Mouse (Mus musculus) kidney, embryonic 15.5 days (tissue): ENCODE measurements at regions not wholly inside any gene's neighbourhood (a gene's known extent, or its start where the extent isn't known, plus 50 kb on each side); places are given as distances from the start of the nearest gene placed in this dataset.
A peak's percentile ranks its signal among the peaks of the same experiment; 100 is the strongest.
"Not testable (repeated sequence)": the region's sequence is repeated elsewhere in the genome, so short reads cannot be mapped to it uniquely, and the experiment has no call there.

Experiments used
- ATAC-seq: fragments of 200-750 bp; cut with Nextera tagmentation; replicated peaks from 2 replicates; pipeline ENCODE4 v1.8.0; 2017; ENCODE audit warnings: moderate TSS enrichment; ENCODE audit not compliant: low FRiP score
- H3K27ac ChIP-seq: fragments of 300-500 bp; sonication (generic); 2 replicates; pipeline ENCODE4 v1.5.1; 2015; ENCODE audit warnings: mild to moderate bottlenecking, inconsistent platforms
- H3K27me3 ChIP-seq: fragments of 300-500 bp; sonication (generic); 2 replicates; pipeline ENCODE4 v1.6.1; 2015; ENCODE audit warnings: inconsistent platforms
- H3K36me3 ChIP-seq: fragments of 300-500 bp; sonication (generic); 2 replicates; pipeline ENCODE4 v1.6.1; 2015; ENCODE audit warnings: inconsistent platforms
- H3K4me1 ChIP-seq: fragments of 300-500 bp; sonication (generic); 2 replicates; pipeline ENCODE4 v1.6.1; 2015; ENCODE audit warnings: inconsistent platforms
- H3K4me2 ChIP-seq: fragments of 300-500 bp; sonication (generic); 2 replicates; pipeline ENCODE4 v1.6.1; 2015; ENCODE audit warnings: moderate library complexity, mild to moderate bottlenecking, inconsistent platforms
- H3K4me3 ChIP-seq: fragments of 300-500 bp; sonication (generic); replicated peaks from 2 replicates; pipeline ENCODE4 v1.5.1; 2015; ENCODE audit warnings: mild to moderate bottlenecking, inconsistent platforms
- H3K9ac ChIP-seq: fragments of 300-500 bp; sonication (generic); 2 replicates; pipeline ENCODE4 v1.6.1; 2015; ENCODE audit warnings: mild to moderate bottlenecking, inconsistent platforms
- H3K9me3 ChIP-seq: fragments of 300-500 bp; sonication (generic); replicated peaks from 2 replicates; pipeline ENCODE4 v1.6.1; 2016; ENCODE audit warnings: inconsistent platforms
- WGBS: fragments of 180-500 bp; shearing (Covaris S2); methylation state at CpG from one replicate; pipeline ENCODE4 v1.1.7; 2015; ENCODE audit warnings: mixed read lengths; 5-methylcytosine and 5-hydroxymethylcytosine counted together

- no peaks in the 10 kb centered on the region for H3K9me3 ChIP-seq
- no peak overlapping the region for H3K9ac ChIP-seq
- H3K36me3 ChIP-seq = no peaks in the 10 kb centered on the region
- H3K27ac ChIP-seq = no peak overlapping the region
- H3K4me1 ChIP-seq = no peaks in the 10 kb centered on the region
- ATAC-seq = no peak
- WGBS = 74% methylated on average over 3 of the region's 3 CpGs
- no peak overlapping the region for H3K4me3 ChIP-seq
- no peaks in the 10 kb centered on the region for H3K27me3 ChIP-seq
- H3K4me2 ChIP-seq = no peak overlapping the region
Observed at GRCm38 (mm10) chr8:90036436-90036835, 311.7 kb downstream of the Tox3 start.

DNA sequence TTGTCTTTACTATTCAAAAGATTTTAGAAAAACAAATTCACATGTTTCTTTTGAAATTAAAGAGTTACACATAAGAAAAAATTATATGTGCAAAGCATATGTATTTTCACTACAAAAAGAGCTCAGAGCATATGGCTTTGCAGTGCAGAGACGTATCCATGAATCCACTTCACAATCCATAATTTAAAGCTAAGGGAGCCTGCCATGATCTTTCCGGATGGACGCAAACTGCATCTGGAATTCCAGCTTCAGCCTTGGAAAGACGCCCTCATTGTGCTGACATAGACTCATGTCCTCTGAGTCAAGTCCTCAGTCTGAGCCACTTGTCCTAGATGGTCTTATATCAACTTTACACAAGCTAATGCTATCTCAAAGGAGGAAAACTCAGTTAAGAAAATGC, 315.6 kb downstream of the Tox3 start:
- no peak overlapping the region for H3K27ac ChIP-seq
- H3K9me3 ChIP-seq = no peaks in the 10 kb centered on the region
- no peaks in the 10 kb centered on the region for H3K36me3 ChIP-seq
- H3K27me3 ChIP-seq = no peaks in the 10 kb centered on the region
- WGBS = 86% methylated on average over 4 of the region's 4 CpGs
- no peak for ATAC-seq
- no peak overlapping the region for H3K4me2 ChIP-seq
- no peak overlapping the region for H3K4me3 ChIP-seq
- no peak overlapping the region for H3K9ac ChIP-seq
- no peaks in the 10 kb centered on the region for H3K4me1 ChIP-seq

DNA sequence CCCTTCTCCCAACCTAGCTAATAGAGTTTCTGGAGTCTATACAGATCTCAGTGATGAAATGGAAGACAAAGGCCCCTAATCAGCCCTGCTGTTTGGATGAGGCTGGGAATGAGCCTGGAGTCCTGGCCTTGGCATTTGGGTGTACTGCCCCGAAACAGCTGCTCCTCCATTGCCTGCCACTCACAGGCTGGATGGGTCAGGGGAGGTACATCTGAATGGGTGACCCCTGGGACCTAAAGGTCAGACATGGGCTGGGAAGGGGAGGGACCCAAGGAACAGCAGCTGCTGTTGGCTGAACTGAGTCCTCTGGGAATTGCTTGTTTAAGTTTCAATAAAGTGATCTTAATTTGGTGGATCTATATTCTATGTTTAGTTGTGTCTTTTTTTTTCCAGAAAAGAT, 316.9 kb downstream of the Tox3 start:
- Histone ChIP-seq H3K27ac (no peak overlapping the region), H3K27me3 (no peaks in the 10 kb centered on the region), H3K36me3 (no peaks in the 10 kb centered on the region), H3K4me3 (no peak overlapping the region), H3K4me1 (no peaks in the 10 kb centered on the region), H3K9me3 (no peaks in the 10 kb centered on the region), H3K4me2 (no peak overlapping the region), H3K9ac (no peak overlapping the region)
- WGBS = 59% methylated on average over 1 of the region's 1 CpGs
- ATAC-seq = no peak

DNA sequence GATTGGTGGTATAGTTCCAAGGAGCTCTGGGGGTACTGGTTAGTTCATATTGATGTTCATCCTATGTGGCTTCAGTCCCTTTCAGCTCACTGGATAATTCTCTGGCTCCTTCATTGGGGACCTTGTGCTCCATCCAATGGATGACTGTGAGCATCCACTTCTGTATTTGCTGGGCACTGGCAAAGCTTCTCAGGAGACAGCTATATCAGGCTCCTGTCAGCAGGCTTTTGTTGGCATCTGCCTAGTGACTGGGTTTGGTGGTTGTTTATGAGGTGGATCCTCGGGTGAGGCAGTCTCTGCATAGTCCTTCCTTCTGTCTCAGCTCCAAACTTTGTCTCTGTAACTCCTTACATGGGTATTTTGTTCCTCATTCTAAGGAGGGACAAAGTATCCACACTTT, 330.2 kb downstream of the Tox3 start:
- not testable (repeated sequence) for H3K4me2 ChIP-seq, H3K27me3 ChIP-seq, H3K4me1 ChIP-seq, H3K36me3 ChIP-seq, H3K9ac ChIP-seq, H3K27ac ChIP-seq, ATAC-seq, H3K4me3 ChIP-seq, H3K9me3 ChIP-seq
- whole genome bisulfite sequencing = 76% methylated on average over 1 of the region's 1 CpGs

DNA sequence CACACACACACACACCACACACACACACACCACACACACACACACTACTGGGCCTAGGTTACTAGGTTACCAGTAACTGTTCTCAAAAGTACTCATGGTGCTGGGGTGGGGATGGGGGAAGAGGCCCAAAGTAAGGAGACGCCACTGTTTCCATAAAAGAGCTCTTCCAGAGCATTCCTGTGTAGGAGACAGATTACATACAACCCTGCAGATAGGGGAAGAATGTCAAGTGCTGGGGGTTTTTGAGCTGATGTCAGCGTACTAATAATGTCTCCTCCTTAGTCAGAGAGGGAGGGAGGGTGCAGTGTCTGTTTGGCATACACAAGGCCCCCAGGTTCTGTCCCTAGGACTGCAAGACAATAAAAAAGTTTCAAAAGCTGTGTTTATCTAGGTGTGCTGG, 334.4 kb downstream of the Tox3 start:
- Histone ChIP-seq H3K36me3 (no peaks in the 10 kb centered on the region), H3K27ac (no peak overlapping the region), H3K9ac (no peak overlapping the region), H3K27me3 (no peaks in the 10 kb centered on the region), H3K4me3 (no peak overlapping the region), H3K9me3 (no peaks in the 10 kb centered on the region), H3K4me1 (no peaks in the 10 kb centered on the region), H3K4me2 (no peak overlapping the region)
- ATAC-seq = no peak
- 68% methylated on average over 2 of the region's 2 CpGs for WGBS

- no peak overlapping the region for H3K4me3 ChIP-seq
- no peak overlapping the region for H3K9ac ChIP-seq
- no peaks in the 10 kb centered on the region for H3K36me3 ChIP-seq
- WGBS = 59% methylated on average over 6 of the region's 6 CpGs
- H3K4me2 ChIP-seq = no peak overlapping the region
- no peaks in the 10 kb centered on the region for H3K9me3 ChIP-seq
- peak overlapping the region; percentile 52; the same call in 1 of the 2 replicates for H3K27ac ChIP-seq
- H3K27me3 ChIP-seq = no peaks in the 10 kb centered on the region
- 0 out of 2 replicates have a peak, but pooled peaks have one; percentile 60 for ATAC-seq
- H3K4me1 ChIP-seq = no peaks in the 10 kb centered on the region
Observed at GRCm38 (mm10) chr8:90011682-90012409, 336.3 kb downstream of the Tox3 start.

GRCm38 (mm10) chr8:90009431-90009830, 338.7 kb downstream of the Tox3 start:
- WGBS = 87% methylated on average over 1 of the region's 1 CpGs
- no peak overlapping the region for H3K27ac ChIP-seq
- no peaks in the 10 kb centered on the region for H3K36me3 ChIP-seq
- no peaks in the 10 kb centered on the region for H3K9me3 ChIP-seq
- no peak overlapping the region for H3K4me3 ChIP-seq
- no peaks in the 10 kb centered on the region for H3K27me3 ChIP-seq
- ATAC-seq = no peak
- no peak overlapping the region for H3K4me2 ChIP-seq
- no peaks in the 10 kb centered on the region for H3K4me1 ChIP-seq
- no peak overlapping the region for H3K9ac ChIP-seq

GRCm38 (mm10) chr8:90000899-90001640, 347.1 kb downstream of the Tox3 start:
- no peak overlapping the region for H3K9ac ChIP-seq
- H3K4me3 ChIP-seq = no peak overlapping the region
- H3K4me1 ChIP-seq = no peaks in the 10 kb centered on the region
- H3K36me3 ChIP-seq = no peaks in the 10 kb centered on the region
- H3K27ac ChIP-seq = no peak overlapping the region
- WGBS = 44% methylated on average over 15 of the region's 15 CpGs
- no peaks in the 10 kb centered on the region; the same call in 1 of the 2 replicates for H3K27me3 ChIP-seq
- H3K9me3 ChIP-seq = no peaks in the 10 kb centered on the region
- no peak for ATAC-seq
- no peak overlapping the region for H3K4me2 ChIP-seq

DNA sequence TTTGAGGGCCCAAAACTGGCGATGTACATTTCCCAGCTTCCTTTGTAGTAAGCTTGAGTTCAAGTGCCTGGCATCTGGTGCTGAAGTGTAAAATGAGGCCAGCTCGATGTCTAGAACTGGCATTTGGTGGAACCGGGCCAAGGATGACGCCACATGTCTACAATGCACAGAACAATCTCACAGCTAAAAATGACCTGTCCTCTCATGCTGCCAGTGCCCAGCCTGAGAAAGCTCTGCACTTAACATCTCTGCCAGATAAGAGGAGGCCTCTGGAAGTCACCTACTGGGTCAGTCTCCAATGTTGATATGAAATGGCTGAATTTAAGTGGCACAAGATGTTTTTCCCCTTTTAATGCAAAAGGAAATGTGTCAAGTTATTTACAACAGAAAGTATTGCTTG, 354.4 kb downstream of the Tox3 start:
- Histone ChIP-seq H3K4me2 (no peak overlapping the region), H3K27ac (no peak overlapping the region), H3K4me3 (no peak overlapping the region), H3K4me1 (no peaks in the 10 kb centered on the region), H3K36me3 (no peaks in the 10 kb centered on the region), H3K9me3 (no peaks in the 10 kb centered on the region), H3K27me3 (no peaks in the 10 kb centered on the region), H3K9ac (no peak overlapping the region)
- ATAC-seq = no peak
- 87% methylated on average over 4 of the region's 4 CpGs for WGBS

GRCm38 (mm10) chr8:89983859-89984258, 364.3 kb downstream of the Tox3 start:
- H3K27me3 ChIP-seq = no peaks in the 10 kb centered on the region
- no peak overlapping the region for H3K4me3 ChIP-seq
- H3K9me3 ChIP-seq = no peaks in the 10 kb centered on the region
- WGBS = 96% methylated on average over 2 of the region's 2 CpGs
- H3K36me3 ChIP-seq = no peaks in the 10 kb centered on the region
- no peak overlapping the region for H3K27ac ChIP-seq
- ATAC-seq = no peak
- H3K9ac ChIP-seq = no peak overlapping the region
- H3K4me1 ChIP-seq = no peaks in the 10 kb centered on the region
- no peak overlapping the region for H3K4me2 ChIP-seq

DNA sequence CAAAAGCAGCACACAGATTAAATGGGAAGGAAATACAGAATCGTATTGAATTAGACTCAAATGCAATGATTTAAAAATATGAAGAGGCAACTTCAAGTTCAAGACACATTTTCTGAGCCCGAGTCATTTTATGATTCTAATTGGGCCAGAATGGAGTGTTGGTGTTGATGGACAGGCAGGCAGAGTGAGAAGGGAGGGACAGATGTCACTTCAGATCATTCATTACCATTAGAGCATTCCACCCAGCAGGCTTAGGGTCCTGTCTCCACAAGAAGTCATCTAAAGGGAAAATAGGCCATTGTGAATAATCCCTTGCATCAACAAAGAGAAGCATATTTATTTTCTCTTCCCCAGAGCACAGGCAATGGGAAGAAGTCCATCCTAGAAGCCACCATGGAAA, 365.6 kb downstream of the Tox3 start:
- H3K4me2 ChIP-seq = no peak overlapping the region
- 77% methylated on average over 2 of the region's 2 CpGs for WGBS
- ATAC-seq = no peak

GRCm38 (mm10) chr8:89981320-89981719, 366.8 kb downstream of the Tox3 start:
- no peak overlapping the region for H3K4me3 ChIP-seq
- ATAC-seq = no peak
- H3K4me1 ChIP-seq = no peaks in the 10 kb centered on the region
- H3K4me2 ChIP-seq = no peak overlapping the region
- no peaks in the 10 kb centered on the region for H3K27me3 ChIP-seq
- H3K27ac ChIP-seq = no peak overlapping the region
- H3K36me3 ChIP-seq = no peaks in the 10 kb centered on the region
- no peaks in the 10 kb centered on the region for H3K9me3 ChIP-seq
- H3K9ac ChIP-seq = no peak overlapping the region
- 73% methylated on average over 2 of the region's 2 CpGs for WGBS

More for the DNA sequence above, 365.6 kb downstream of the Tox3 start:
- Histone ChIP-seq H3K27me3 (no peaks in the 10 kb centered on the region), H3K9ac (no peak overlapping the region), H3K27ac (no peak overlapping the region), H3K36me3 (no peaks in the 10 kb centered on the region), H3K4me3 (no peak overlapping the region), H3K4me1 (no peaks in the 10 kb centered on the region), H3K9me3 (no peaks in the 10 kb centered on the region)
